Comparison of ENCODE assay signal across 21 mouse cellular contexts in genomic region chr1:39418852-39419251, GRCm38 (mm10). TPM values are rescaled to one million over a fixed set of nuclear protein-coding genes. Genes with fewer than 3 reads are reported as not detected.
DNase-seq lines count a peak whose midpoint lies in the region; ATAC-seq and TF ChIP-seq lines count a peak whose summit lies in the region.
"Had no signal": no experiment of that assay in that cellular context is flagged by ENCODE, and none has a peak within 500 bp of the region (broad histone marks: within the 10 kb centered on the region; RNA-seq: fewer than 3 reads in every experiment).

No protein-coding gene starts in this region.

- ATAC-seq in heart, embryonic 13.5 days (ENCODE audit: extremely low read depth, insufficient number of reproducible peaks, low FRiP score, low TSS enrichment): no peak
- no peak for ATAC-seq in lung, postnatal 0 days
- no peak for ATAC-seq in midbrain, embryonic 11.5 days (ENCODE audit: low FRiP score)
- ATAC-seq in midbrain, postnatal 0 days (ENCODE audit: low FRiP score): no peak
- ATAC-seq: activated CD4-positive, CD25-positive, alpha-beta regulatory T cell, adult 4 months; forebrain, embryonic 16.5 days; Patski had no signal

- no peak overlapping the region for H3K4me2 ChIP-seq in heart, embryonic 13.5 days
- H3K4me2 ChIP-seq in lung, postnatal 0 days (replicated peaks; ENCODE audit: low read depth, low read length): no peak overlapping the region
- H3K4me2 ChIP-seq in midbrain, embryonic 11.5 days: no peak overlapping the region
- no peak overlapping the region for H3K4me2 ChIP-seq in midbrain, postnatal 0 days (ENCODE audit: low read depth, low read length, poor library complexity, severe bottlenecking)
- H3K4me2 ChIP-seq: embryonic facial prominence, embryonic 12.5 days; forebrain, embryonic 12.5 days; hindbrain, embryonic 14.5 days had no signal

- TF ChIP-seq EP300 in lung, postnatal 0 days (IDR thresholded peaks at IDR 0.05): peak; percentile 72; the same call in 1 of the 2 replicates

- no peaks in the 10 kb centered on the region for H3K27me3 ChIP-seq in heart, embryonic 13.5 days (replicated peaks)
- H3K27me3 ChIP-seq in lung, postnatal 0 days (replicated peaks; ENCODE audit: insufficient read depth, low read length): no peaks in the 10 kb centered on the region
- no peaks in the 10 kb centered on the region for H3K27me3 ChIP-seq in midbrain, embryonic 11.5 days (ENCODE audit: control insufficient read depth, insufficient read depth, low read length)
- no peaks in the 10 kb centered on the region for H3K27me3 ChIP-seq in midbrain, postnatal 0 days (ENCODE audit: insufficient read depth, low read length)
- H3K27me3 ChIP-seq: CH12.LX; embryonic facial prominence, embryonic 12.5 days; forebrain, embryonic 12.5 days; Patski had no signal

- 0 out of 2 replicates have a peak, but pooled peaks cover 3% of the 10 kb centered on the region for H3K36me3 ChIP-seq in heart, embryonic 13.5 days
- no peaks in the 10 kb centered on the region for H3K36me3 ChIP-seq in lung, postnatal 0 days (ENCODE audit: insufficient read depth, low read length)
- no peaks in the 10 kb centered on the region for H3K36me3 ChIP-seq in midbrain, embryonic 11.5 days (ENCODE audit: control insufficient read depth, insufficient read depth, low read length)
- H3K36me3 ChIP-seq in midbrain, postnatal 0 days (ENCODE audit: insufficient read depth, low read length): no peaks in the 10 kb centered on the region
- H3K36me3 ChIP-seq: embryonic facial prominence, embryonic 12.5 days; forebrain, embryonic 12.5 days; hindbrain, embryonic 10.5 days had no signal

- no peak for DNase-seq in heart, adult 8-10 months (ENCODE audit: low spot score)
- no peak for DNase-seq in lung, postnatal 0 days (ENCODE audit: low spot score)
- DNase-seq in lung, postnatal 4 days: no peak
- peak; percentile 62 for DNase-seq in midbrain, embryonic 11.5 days (ENCODE audit: low spot score, missing footprints)
- DNase-seq in midbrain, postnatal 0 days (ENCODE audit: low spot score): no peak
- DNase-seq: adrenal gland, postnatal 14 days; cerebellum, adult 11-12 months; cerebellum, adult 9-10 months; cerebellum, postnatal 25 days; gastrocnemius, postnatal 10 days; heart, adult 2 months; heart, postnatal 14 days had no signal

- H3K27ac ChIP-seq in heart, embryonic 13.5 days (replicated peaks): peak overlapping the region; percentile 25
- H3K27ac ChIP-seq in lung, postnatal 0 days (ENCODE audit: low read length): peak overlapping the region; percentile 74
- no peak overlapping the region for H3K27ac ChIP-seq in midbrain, embryonic 11.5 days (ENCODE audit: low read depth, low read length)
- H3K27ac ChIP-seq in midbrain, postnatal 0 days (ENCODE audit: low read depth, low read length): no peak overlapping the region
- H3K27ac ChIP-seq: embryonic facial prominence, embryonic 12.5 days; forebrain, embryonic 12.5 days; hindbrain, embryonic 10.5 days; hindbrain, embryonic 14.5 days had no signal

- H3K4me1 ChIP-seq in heart, embryonic 13.5 days: peaks cover 24% of the 10 kb centered on the region
- peaks cover 4% of the 10 kb centered on the region; the same call in 1 of the 2 replicates for H3K4me1 ChIP-seq in lung, postnatal 0 days (ENCODE audit: insufficient read depth, low read depth, low read length)
- no peaks in the 10 kb centered on the region for H3K4me1 ChIP-seq in midbrain, embryonic 11.5 days (ENCODE audit: control insufficient read depth, insufficient read depth, low read length)
- H3K4me1 ChIP-seq in midbrain, postnatal 0 days (ENCODE audit: insufficient read depth, low read length): no peaks in the 10 kb centered on the region

- no peak for TF ChIP-seq CTCF in lung, postnatal 0 days (IDR thresholded peaks at IDR 0.05)
- TF ChIP-seq CTCF in midbrain, postnatal 0 days (IDR thresholded peaks at IDR 0.05): no peak

- no peak overlapping the region for H3K9ac ChIP-seq in heart, embryonic 13.5 days
- no peak overlapping the region for H3K9ac ChIP-seq in lung, postnatal 0 days (replicated peaks; ENCODE audit: low read depth)
- no peak overlapping the region for H3K9ac ChIP-seq in midbrain, embryonic 11.5 days (ENCODE audit: low read length)
- no peak overlapping the region for H3K9ac ChIP-seq in midbrain, postnatal 0 days (replicated peaks; ENCODE audit: low read length, poor library complexity, severe bottlenecking)
- H3K9ac ChIP-seq: embryonic facial prominence, embryonic 12.5 days; forebrain, embryonic 12.5 days; hindbrain, embryonic 14.5 days had no signal

- peaks cover 4% of the 10 kb centered on the region; the same call in 1 of the 2 replicates for H3K9me3 ChIP-seq in heart, embryonic 13.5 days
- no peaks in the 10 kb centered on the region for H3K9me3 ChIP-seq in lung, postnatal 0 days (ENCODE audit: low read length)
- H3K9me3 ChIP-seq in midbrain, embryonic 11.5 days (ENCODE audit: control insufficient read depth, low read length): no peaks in the 10 kb centered on the region; the same call in 1 of the 2 replicates
- H3K9me3 ChIP-seq in midbrain, postnatal 0 days (ENCODE audit: low read length): no peaks in the 10 kb centered on the region
- H3K9me3 ChIP-seq: embryonic facial prominence, embryonic 12.5 days; forebrain, embryonic 12.5 days; hindbrain, embryonic 10.5 days had no signal

- H3K4me3 ChIP-seq in heart, embryonic 13.5 days: no peak overlapping the region
- H3K4me3 ChIP-seq in lung, postnatal 0 days (ENCODE audit: low read depth, low read length): no peak overlapping the region
- H3K4me3 ChIP-seq in midbrain, embryonic 11.5 days (ENCODE audit: low read depth, low read length): no peak overlapping the region
- no peak overlapping the region for H3K4me3 ChIP-seq in midbrain, postnatal 0 days (ENCODE audit: low read depth, low read length)
- H3K4me3 ChIP-seq: embryonic facial prominence, embryonic 12.5 days; forebrain, embryonic 12.5 days; heart, adult 2 months; hindbrain, embryonic 10.5 days had no signal

- 48% methylated on average over 9 of the region's 9 CpGs for WGBS in heart, embryonic 13.5 days
- WGBS in lung, postnatal 0 days: 60% methylated on average over 9 of the region's 9 CpGs
- 85% methylated on average over 9 of the region's 9 CpGs for WGBS in midbrain, embryonic 11.5 days
- 92% methylated on average over 9 of the region's 9 CpGs for WGBS in midbrain, postnatal 0 days

RNA-seq across cellular contexts. Expression of gene Rpl31, which starts 51.2 kb away (rescaled TPM):
- polyA plus RNA-seq in heart, embryonic 13.5 days (2015; fragmentation: Nextera tagmentation; extraction: Ambion mirVana): 358 and 371 TPM in 2 replicates
- 100 to 1,000 TPM; 470 to 601 (median 547) TPM for total RNA-seq in heart, adult 8-10 months (2022)
- polyA plus RNA-seq in lung, postnatal 0 days (2015; fragmentation: Nextera tagmentation; extraction: Ambion mirVana): 379 and 423 TPM in 2 replicates
- polyA plus RNA-seq in midbrain, embryonic 11.5 days (2014; fragmentation: Nextera tagmentation; extraction: Ambion mirVana): 430 and 474 TPM in 2 replicates
- 273 and 342 TPM in 2 replicates for total RNA-seq in midbrain, postnatal 0 days (2014; rRNA removed)
- polyA plus RNA-seq in midbrain, postnatal 0 days (2015; fragmentation: Nextera tagmentation; extraction: Ambion mirVana): 346 and 367 TPM in 2 replicates

RNA-seq across cellular contexts. Expression of gene Tbc1d8, which starts 59.7 kb away (rescaled TPM):
- 11.5 and 11.7 TPM in 2 replicates for polyA plus RNA-seq in heart, embryonic 13.5 days (2015; fragmentation: Nextera tagmentation; extraction: Ambion mirVana)
- total RNA-seq in heart, adult 8-10 months (2022): 1 to 10 TPM; 5.6 to 8.9 (median 5.8) TPM
- polyA plus RNA-seq in lung, postnatal 0 days (2015; fragmentation: Nextera tagmentation; extraction: Ambion mirVana): 14.5 and 18.0 TPM in 2 replicates
- 4.6 and 5.4 TPM in 2 replicates for polyA plus RNA-seq in midbrain, embryonic 11.5 days (2014; fragmentation: Nextera tagmentation; extraction: Ambion mirVana)
- total RNA-seq in midbrain, postnatal 0 days (2014; rRNA removed): 18.3 and 20.2 TPM in 2 replicates
- polyA plus RNA-seq in midbrain, postnatal 0 days (2015; fragmentation: Nextera tagmentation; extraction: Ambion mirVana): 8.5 TPM in 2 replicates

Comparison
In these comparisons a context has a peak if more than half of its experiments do, and no peak if none do; other contexts are left out.
1. H3K27ac ChIP-seq: peak in heart, embryonic 13.5 days (single experiment) and lung, postnatal 0 days (single experiment); none in midbrain, embryonic 11.5 days (single experiment) and midbrain, postnatal 0 days (single experiment).